Mouse (Mus musculus): ENCODE results near the gene Slc6a18. TPM values are rescaled to one million over a fixed set of nuclear protein-coding genes. Genes with fewer than 3 reads are reported as not detected.

The Slc6a18 gene
- total and polyA plus RNA-seq, 3 experiments, result not detected

GRCm38 (mm10) chr13:73685502-73685901, 7.7 kb upstream of the Slc6a18 start:
- H3K4me1 ChIP-seq (ENCODE audit: control insufficient read depth in 1 of 2, insufficient read depth in 2 of 2, low read length in 2 of 2), result no peaks in the 10 kb centered on the region
- no peaks in the 10 kb centered on the region for H3K36me3 ChIP-seq (ENCODE audit: control insufficient read depth in 1 of 2, insufficient read depth in 2 of 2, low read length in 2 of 2)
- H3K4me3 ChIP-seq (ENCODE audit: control insufficient read depth in 1 of 2, insufficient read depth in 1 of 2, low read depth in 2 of 2, low read length in 2 of 2), result no peak overlapping the region
- H3K79me2 ChIP-seq (ENCODE audit: control insufficient read depth, insufficient read depth, low read length, poor library complexity), result no peaks in the 10 kb centered on the region
- DNase-seq (ENCODE audit: low read depth, low spot score), result no peak
- H3K27ac ChIP-seq (ENCODE audit: control insufficient read depth, low read depth, low read length), result no peak overlapping the region
- no peak for TF ChIP-seq KAT2A (conservative IDR thresholded peaks at IDR 0.05; ENCODE audit: low read depth, low read length)
- TF ChIP-seq UBTF (IDR thresholded peaks at IDR 0.05; ENCODE audit: borderline replicate concordance, insufficient read depth, low read depth, low read length), result no peak
- no peak for TF ChIP-seq NRF1 (IDR thresholded peaks at IDR 0.05; ENCODE audit: insufficient read depth, low read depth, low read length, poor library complexity, severe bottlenecking)
- TF ChIP-seq TCF12 (IDR thresholded peaks at IDR 0.05; ENCODE audit: low read depth, low read length), result no peak
- no peak for TF ChIP-seq USF1 (IDR thresholded peaks at IDR 0.05; ENCODE audit: low read depth, low read length)
- TF ChIP-seq GABPA (IDR thresholded peaks at IDR 0.05; ENCODE audit: low read depth, low read length), result no peak
- TF ChIP-seq SIN3A (IDR thresholded peaks at IDR 0.05; ENCODE audit: low read length), result no peak
- TF ChIP-seq MYB (IDR thresholded peaks at IDR 0.05; ENCODE audit: low read depth, low read length), result no peak
- no peak for TF ChIP-seq MAX (IDR thresholded peaks at IDR 0.05; ENCODE audit: low read length)
- TF ChIP-seq RAD21 (IDR thresholded peaks at IDR 0.05; ENCODE audit: low read depth, low read length), result no peak
- TF ChIP-seq USF2 (IDR thresholded peaks at IDR 0.05; ENCODE audit: borderline replicate concordance in 1 of 2, insufficient read depth in 1 of 2, low read depth in 1 of 2, low read length in 2 of 2), result no peak
- no peak for TF ChIP-seq HCFC1 (IDR thresholded peaks at IDR 0.05; ENCODE audit: low read depth, low read length)
- no peaks in the 10 kb centered on the region for H3K9me3 ChIP-seq (replicated peaks; ENCODE audit: insufficient read depth, low read length)
- H3K27me3 ChIP-seq (ENCODE audit: control insufficient read depth in 1 of 2, insufficient read depth in 2 of 2, low read length in 2 of 2), result no peaks in the 10 kb centered on the region; a peak in 2 of 4 replicates
- no peak overlapping the region for H3K9ac ChIP-seq (ENCODE audit: control insufficient read depth, low read depth, low read length, poor library complexity, severe bottlenecking)

DNA sequence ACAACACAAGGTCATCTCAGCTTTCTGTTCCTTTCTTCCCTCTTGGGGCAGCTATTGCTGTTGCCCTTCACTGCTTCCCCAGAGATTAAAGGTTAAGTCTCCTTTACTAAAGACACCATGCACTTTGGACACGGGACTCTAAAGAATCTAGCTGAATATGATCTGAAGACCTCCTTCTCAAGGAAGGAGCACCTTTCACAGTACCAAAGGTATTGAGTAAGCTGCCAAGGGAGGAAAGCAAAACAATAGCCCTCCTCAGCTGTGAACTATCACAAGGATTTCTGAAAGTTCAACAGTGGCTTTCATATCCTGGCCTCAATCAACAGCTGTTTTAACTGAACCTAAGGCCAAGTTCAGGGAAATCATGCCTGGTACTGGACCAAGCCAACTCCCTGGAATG, 6.6 kb upstream of the Slc6a18 start:
- no peaks in the 10 kb centered on the region for H3K9me3 ChIP-seq (replicated peaks; ENCODE audit: insufficient read depth, low read length)
- TF ChIP-seq MAFK (IDR thresholded peaks at IDR 0.05; ENCODE audit: borderline replicate concordance, low read depth, low read length) (no peak), USF2 (IDR thresholded peaks at IDR 0.05; ENCODE audit: borderline replicate concordance in 1 of 2, insufficient read depth in 1 of 2, low read depth in 1 of 2, low read length in 2 of 2) (no peak), CHD1 (IDR thresholded peaks at IDR 0.05; ENCODE audit: low read depth, low read length) (no peak), TCF12 (IDR thresholded peaks at IDR 0.05; ENCODE audit: low read depth, low read length) (no peak), USF1 (IDR thresholded peaks at IDR 0.05; ENCODE audit: low read depth, low read length) (no peak), ZMIZ1 (IDR thresholded peaks at IDR 0.05; ENCODE audit: low read depth, low read length) (no peak), MAX (IDR thresholded peaks at IDR 0.05; ENCODE audit: low read length) (no peak), GABPA (IDR thresholded peaks at IDR 0.05; ENCODE audit: low read depth, low read length) (no peak), MYB (IDR thresholded peaks at IDR 0.05; ENCODE audit: low read depth, low read length) (no peak), TBP (IDR thresholded peaks at IDR 0.05; ENCODE audit: low read depth, low read length) (no peak), MAZ (IDR thresholded peaks at IDR 0.05; ENCODE audit: low read depth, low read length) (no peak), RCOR1 (IDR thresholded peaks at IDR 0.05; ENCODE audit: low read depth, low read length) (no peak), POLR2A (IDR thresholded peaks at IDR 0.05; ENCODE audit: control insufficient read depth in 1 of 2, insufficient read depth in 1 of 2, low read depth in 1 of 2, low read length in 2 of 2, poor library complexity in 1 of 2) (no peak)
- H3K4me1 ChIP-seq (ENCODE audit: control insufficient read depth in 1 of 2, insufficient read depth in 2 of 2, low read length in 2 of 2), result no peaks in the 10 kb centered on the region
- no peaks in the 10 kb centered on the region; a peak in 2 of 4 replicates for H3K27me3 ChIP-seq (ENCODE audit: control insufficient read depth in 1 of 2, insufficient read depth in 2 of 2, low read length in 2 of 2)
- no peak overlapping the region for H3K9ac ChIP-seq (ENCODE audit: control insufficient read depth, low read depth, low read length, poor library complexity, severe bottlenecking)
- no peak for DNase-seq (ENCODE audit: low read depth, low spot score)
- no peaks in the 10 kb centered on the region for H3K79me2 ChIP-seq (ENCODE audit: control insufficient read depth, insufficient read depth, low read length, poor library complexity)
- no peak overlapping the region for H3K4me3 ChIP-seq (ENCODE audit: control insufficient read depth in 1 of 2, insufficient read depth in 1 of 2, low read depth in 2 of 2, low read length in 2 of 2)
- H3K27ac ChIP-seq (ENCODE audit: control insufficient read depth, low read depth, low read length), result no peak overlapping the region
- no peaks in the 10 kb centered on the region for H3K36me3 ChIP-seq (ENCODE audit: control insufficient read depth in 1 of 2, insufficient read depth in 2 of 2, low read length in 2 of 2)

Measured in MEL (cell line).